Mouse (Mus musculus): ENCODE measurements around the gene Fstl5.

Fstl5 gene

DNA sequence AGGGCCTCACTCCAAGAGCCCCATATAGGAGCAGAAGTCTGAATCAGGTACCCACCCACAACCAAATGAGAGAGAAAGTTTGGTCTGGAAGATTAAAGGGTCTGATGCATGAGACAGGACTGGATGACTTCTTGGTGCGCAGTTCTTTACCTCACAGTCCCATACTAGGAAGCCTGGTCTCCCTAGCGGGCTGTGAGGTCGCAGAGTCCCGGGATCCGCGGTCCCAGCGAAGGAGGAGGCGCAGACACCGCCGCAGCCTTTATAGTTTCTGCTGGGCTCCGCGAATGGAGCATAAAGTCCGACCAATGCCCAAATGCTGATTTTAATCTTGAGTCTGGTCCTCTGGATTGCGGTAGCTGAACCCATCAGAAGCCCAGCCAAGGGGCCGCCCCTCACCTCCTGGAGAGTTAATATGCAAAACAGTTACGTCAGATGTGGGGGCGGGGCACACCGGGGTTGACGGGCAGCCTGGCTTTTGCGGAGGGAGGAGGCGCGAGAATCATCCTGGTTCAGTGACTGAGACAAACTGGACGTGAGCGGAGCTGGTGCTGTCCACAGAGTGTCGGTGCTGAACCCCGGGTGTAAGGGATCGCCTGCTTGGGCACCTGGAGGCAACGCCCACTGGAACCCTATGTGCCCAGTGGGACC lies at the start of gene Fstl5:
Fstl5 (plus strand) TSS at position 211 of the 648 bp plus-strand sequence.
- TF ChIP-seq GATA4 (IDR thresholded peaks at IDR 0.05; ENCODE audit: insufficient replicate concordance, low read length): no peak

DNA sequence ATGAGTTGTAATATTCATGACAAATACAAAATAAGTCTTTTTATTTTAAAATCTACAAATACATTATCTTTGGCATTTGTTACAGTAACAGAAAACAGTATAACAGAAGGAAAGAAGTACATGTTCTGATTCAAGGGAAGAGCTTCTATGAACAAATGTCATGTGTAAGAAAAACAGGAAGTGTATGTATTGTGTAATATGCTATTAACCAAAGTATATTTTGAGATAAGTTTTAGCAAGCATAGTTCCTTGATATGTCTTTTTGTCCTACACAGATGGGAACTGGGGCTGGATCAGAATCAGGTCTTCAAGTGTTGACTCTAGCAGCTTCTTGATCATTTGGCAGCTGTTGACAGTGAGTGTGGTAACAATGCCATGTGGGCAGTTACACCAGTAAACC lies 48.5 kb upstream of the Fstl5 start:
- TF ChIP-seq GATA4 (IDR thresholded peaks at IDR 0.05; ENCODE audit: insufficient replicate concordance, low read length): no peak

GRCm38 (mm10) chr3:76051124-76051523 lies 22.9 kb upstream of the Fstl5 start:
- TF ChIP-seq GATA4 (IDR thresholded peaks at IDR 0.05; ENCODE audit: insufficient replicate concordance, low read length): no peak

GRCm38 (mm10) chr3:76061996-76062395 lies 12.1 kb upstream of the Fstl5 start:
- no peak for TF ChIP-seq GATA4 (IDR thresholded peaks at IDR 0.05; ENCODE audit: insufficient replicate concordance, low read length)

DNA sequence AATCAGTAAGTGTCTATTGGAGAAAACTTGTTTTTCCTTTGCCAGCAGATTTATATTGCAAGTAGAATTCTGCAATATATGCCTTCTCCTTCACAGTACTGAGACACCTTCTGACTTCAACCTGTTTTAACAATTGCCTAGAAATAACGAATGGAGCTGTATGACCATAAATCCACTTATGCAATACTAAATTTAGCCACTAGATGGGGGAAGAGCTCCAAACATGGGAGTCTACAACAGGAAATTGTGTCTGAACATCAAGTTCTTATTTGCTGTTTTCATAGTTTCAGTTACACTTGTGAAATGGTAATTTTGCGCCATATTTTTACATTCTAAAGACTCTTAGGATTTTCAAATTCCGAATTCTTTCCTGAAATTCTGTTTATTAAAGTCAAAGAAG lies 6.2 kb upstream of the Fstl5 start:
- TF ChIP-seq GATA4 (IDR thresholded peaks at IDR 0.05; ENCODE audit: insufficient replicate concordance, low read length): no peak

DNA sequence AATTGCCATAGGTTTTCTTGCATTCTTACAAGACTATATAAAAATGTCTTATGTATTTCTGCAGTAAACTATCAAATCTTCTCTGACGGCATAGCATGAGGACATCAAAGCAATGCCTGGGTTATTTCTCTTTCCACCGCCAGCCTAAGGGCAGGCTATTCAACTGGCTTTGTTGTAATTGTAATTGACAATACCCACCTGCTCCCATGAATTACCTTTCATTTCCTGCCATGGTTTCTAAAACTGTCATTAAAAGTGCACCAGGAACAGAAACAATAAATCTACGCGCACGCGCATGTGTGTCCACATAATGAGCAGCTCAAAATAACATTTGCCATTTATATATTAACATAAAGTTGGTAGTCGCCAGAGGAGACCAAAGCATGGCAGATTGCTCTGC lies 1.2 kb upstream of the Fstl5 start:
- no peak for TF ChIP-seq GATA4 (IDR thresholded peaks at IDR 0.05; ENCODE audit: insufficient replicate concordance, low read length)

DNA sequence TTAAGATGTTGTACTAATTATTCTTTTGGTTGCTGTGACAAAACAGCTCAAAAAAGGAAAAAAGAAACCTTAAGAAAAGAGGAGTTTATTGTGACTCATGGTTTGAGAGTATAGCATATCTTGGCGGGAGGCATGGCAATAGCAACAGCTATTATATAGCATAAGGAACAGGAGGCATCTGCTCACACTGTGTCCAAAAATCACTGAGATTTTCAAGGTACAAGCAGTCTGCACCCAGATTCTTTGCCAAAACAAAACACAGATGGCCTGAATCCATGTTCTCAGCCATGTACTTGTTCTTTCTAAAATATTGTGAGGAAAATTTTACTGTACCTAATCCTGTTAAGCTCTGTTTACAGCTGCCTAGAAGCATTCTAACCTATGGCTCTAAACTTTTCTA lies 66.4 kb downstream of the Fstl5 start:
- TF ChIP-seq GATA4 (IDR thresholded peaks at IDR 0.05; ENCODE audit: insufficient replicate concordance, low read length): no peak

- no peak for TF ChIP-seq GATA4 (IDR thresholded peaks at IDR 0.05; ENCODE audit: insufficient replicate concordance, low read length)
Measured at GRCm38 (mm10) chr3:76147846-76148245, 73.8 kb downstream of the Fstl5 start.

DNA sequence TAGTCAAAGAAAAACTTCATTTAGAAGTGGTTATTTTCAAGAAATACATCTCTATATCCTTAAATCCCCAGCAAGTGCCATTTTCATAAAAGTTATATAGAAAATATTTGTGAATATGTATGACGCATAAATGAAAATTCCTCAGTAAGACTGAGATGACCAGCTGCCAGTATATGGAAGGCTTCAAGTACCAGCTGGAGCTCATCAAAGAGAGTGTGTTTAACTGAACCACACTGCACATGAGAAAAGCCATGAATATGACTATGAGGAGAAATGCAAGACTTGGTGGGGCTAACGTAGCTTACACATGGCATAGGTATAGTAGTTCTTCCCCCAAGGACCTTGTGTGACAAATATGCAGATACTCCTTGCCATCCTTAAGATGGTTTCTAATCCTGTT lies 164.8 kb downstream of the Fstl5 start:
- TF ChIP-seq GATA4 (IDR thresholded peaks at IDR 0.05; ENCODE audit: insufficient replicate concordance, low read length): no peak

DNA sequence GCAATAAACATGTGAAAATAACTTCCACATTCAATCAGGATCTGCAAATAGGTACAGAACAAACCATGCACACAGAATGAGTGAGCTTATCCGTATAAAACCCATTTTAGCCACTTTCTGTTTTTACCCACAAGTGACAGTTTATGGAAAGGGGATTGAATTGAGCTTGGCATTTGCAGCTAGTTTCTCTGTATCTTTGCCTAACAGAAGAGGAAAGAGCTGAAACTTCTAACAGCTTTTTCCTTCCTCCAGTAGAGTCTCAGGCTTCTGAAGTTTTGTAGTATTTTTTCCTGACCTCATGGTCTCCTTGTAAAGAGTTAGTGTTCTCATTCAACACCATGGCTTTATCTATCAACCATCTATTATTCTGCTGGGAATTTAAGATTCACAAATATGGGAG lies 177.3 kb downstream of the Fstl5 start:
- no peak for TF ChIP-seq GATA4 (IDR thresholded peaks at IDR 0.05; ENCODE audit: insufficient replicate concordance, low read length)

DNA sequence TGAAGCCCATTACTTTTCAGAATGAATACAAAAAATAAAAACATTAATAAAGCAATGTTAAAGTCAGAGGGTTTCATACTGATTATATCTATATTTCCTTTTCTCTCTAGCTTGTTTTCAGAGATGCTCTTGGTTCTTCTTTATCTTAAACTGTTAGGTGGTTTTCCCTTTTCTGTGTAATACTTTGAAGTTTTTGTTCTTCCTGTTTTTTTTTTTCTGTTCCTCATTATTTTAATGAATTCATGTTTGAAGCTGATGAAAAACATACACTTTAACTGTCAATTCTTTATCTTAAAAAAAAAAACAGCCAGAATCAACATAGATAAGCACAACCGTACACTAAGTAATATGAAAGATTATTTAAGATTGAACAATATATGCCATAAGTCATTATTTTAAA lies 218.9 kb downstream of the Fstl5 start:
- TF ChIP-seq GATA4 (IDR thresholded peaks at IDR 0.05; ENCODE audit: insufficient replicate concordance, low read length): no peak

GRCm38 (mm10) chr3:76294394-76294793 lies 220.3 kb downstream of the Fstl5 start:
- no peak for TF ChIP-seq GATA4 (IDR thresholded peaks at IDR 0.05; ENCODE audit: insufficient replicate concordance, low read length)

- no peak for TF ChIP-seq GATA4 (IDR thresholded peaks at IDR 0.05; ENCODE audit: insufficient replicate concordance, low read length)
Measured at GRCm38 (mm10) chr3:76301026-76301773, 227.1 kb downstream of the Fstl5 start.

- TF ChIP-seq GATA4 (IDR thresholded peaks at IDR 0.05; ENCODE audit: insufficient replicate concordance, low read length): no peak
Measured at GRCm38 (mm10) chr3:76316991-76317390, 242.9 kb downstream of the Fstl5 start.

- no peak for TF ChIP-seq GATA4 (IDR thresholded peaks at IDR 0.05; ENCODE audit: insufficient replicate concordance, low read length)
Measured at GRCm38 (mm10) chr3:76319531-76319930, 245.5 kb downstream of the Fstl5 start.

DNA sequence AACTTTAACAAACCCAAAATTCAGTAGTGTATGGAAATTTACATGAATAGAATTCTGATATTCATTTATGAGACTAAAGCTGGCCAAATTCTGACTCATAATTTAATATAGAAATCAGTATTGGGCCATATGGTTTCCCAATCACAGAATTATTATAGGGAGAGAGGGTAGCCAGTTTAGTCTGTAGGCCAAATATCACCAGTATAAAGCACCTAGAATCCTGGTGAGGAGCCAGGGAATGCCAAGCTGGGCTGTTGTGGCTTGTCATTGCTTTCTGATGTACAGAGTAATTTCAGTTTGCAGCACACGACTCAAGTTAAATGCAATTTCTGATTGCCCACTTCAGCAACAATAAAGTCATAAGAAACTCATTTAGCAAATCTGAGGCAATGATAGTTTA lies 248.4 kb downstream of the Fstl5 start:
- TF ChIP-seq GATA4 (IDR thresholded peaks at IDR 0.05; ENCODE audit: insufficient replicate concordance, low read length): no peak

GRCm38 (mm10) chr3:76336922-76337321 lies 262.9 kb downstream of the Fstl5 start:
- no peak for TF ChIP-seq GATA4 (IDR thresholded peaks at IDR 0.05; ENCODE audit: insufficient replicate concordance, low read length)
